Mouse (Mus musculus): ENCODE measurements around the gene Cbln4. TPM values are rescaled to one million over a fixed set of nuclear protein-coding genes. Genes with fewer than 3 reads are reported as not detected.

The Cbln4 gene
- polyA plus RNA-seq, 1 experiment from 2014 or later = not detected

DNA sequence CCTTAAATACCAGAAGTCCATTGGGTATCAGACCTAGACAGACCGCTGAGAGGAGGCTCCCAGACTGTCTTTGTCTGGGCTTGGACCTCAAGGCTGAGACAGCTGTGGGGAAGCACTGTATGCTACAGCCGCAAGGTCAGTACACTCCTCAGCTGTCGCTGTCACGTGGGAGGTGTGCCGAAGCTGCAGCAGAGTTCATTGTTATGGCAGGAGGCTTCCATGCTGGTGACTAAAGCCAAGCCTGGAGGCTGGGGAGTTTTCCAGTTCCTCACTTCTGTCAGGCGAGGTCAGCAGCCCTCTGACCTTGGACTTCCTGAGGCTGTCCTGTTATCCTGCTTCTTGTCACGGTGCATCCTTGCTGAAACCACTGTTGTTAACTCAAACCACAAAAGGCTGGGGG lies 2.7 kb upstream of the Cbln4 start:
- 25% methylated on average over 7 of the region's 7 CpGs for WGBS
- no peak for TF ChIP-seq CTCF (IDR thresholded peaks at IDR 0.05)
- ATAC-seq = no peak
- Histone ChIP-seq H3K9ac (replicated peaks; ENCODE audit: low read depth) (no peak overlapping the region), H3K4me3 (ENCODE audit: low read depth, low read length) (no peak overlapping the region), H3K4me2 (replicated peaks; ENCODE audit: low read depth, low read length) (no peak overlapping the region), H3K9me3 (ENCODE audit: low read length) (no peaks in the 10 kb centered on the region), H3K4me1 (ENCODE audit: insufficient read depth, low read depth, low read length) (no peaks in the 10 kb centered on the region), H3K36me3 (ENCODE audit: insufficient read depth, low read length) (no peaks in the 10 kb centered on the region), H3K27me3 (replicated peaks; ENCODE audit: insufficient read depth, low read length) (peaks cover 18% of the 10 kb centered on the region), H3K27ac (ENCODE audit: low read length) (no peak overlapping the region)
- no peak for DNase-seq (ENCODE audit: low spot score)

DNA sequence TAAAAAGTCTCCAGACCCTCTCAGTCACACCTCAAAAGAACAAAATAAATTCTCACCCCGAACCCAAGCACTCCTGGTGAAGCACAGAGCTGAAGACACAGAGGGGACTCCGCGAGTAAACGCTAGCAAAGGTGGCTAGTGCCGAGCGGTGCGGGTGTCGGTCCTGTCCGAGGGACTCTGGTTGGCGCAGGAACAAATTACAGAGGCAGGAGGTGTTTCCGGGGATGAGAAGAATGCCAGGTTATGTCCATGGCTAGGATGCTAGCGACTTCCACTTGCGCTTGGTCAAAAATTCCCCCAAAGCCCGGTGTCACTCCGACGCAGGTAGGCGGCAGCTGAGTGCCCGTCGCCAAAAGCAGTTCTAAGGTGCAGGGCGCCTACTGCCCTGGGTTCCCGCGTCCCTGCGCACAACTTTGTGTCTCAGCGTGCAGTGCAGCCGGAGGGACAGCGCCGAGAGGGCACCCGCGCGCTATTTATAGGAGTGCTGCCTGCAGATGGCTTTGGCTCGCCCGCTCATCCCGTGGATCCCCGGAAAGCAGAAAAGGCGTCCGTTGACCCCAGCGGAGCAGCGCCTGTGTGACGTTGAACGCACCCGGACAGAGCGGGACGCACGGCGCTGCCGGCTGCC lies 545 bp downstream of the Cbln4 start:
- no peak overlapping the region for H3K27ac ChIP-seq (ENCODE audit: low read length)
- ATAC-seq (no peak), DNase-seq (ENCODE audit: low spot score) (no peak)
- H3K9me3 ChIP-seq (ENCODE audit: low read length) = no peaks in the 10 kb centered on the region
- WGBS = 3% methylated on average over 46 of the region's 46 CpGs
- H3K9ac ChIP-seq (replicated peaks; ENCODE audit: low read depth) = no peak overlapping the region
- no peak overlapping the region for H3K4me3 ChIP-seq (ENCODE audit: low read depth, low read length)
- peaks cover 18% of the 10 kb centered on the region for H3K27me3 ChIP-seq (replicated peaks; ENCODE audit: insufficient read depth, low read length)
- no peaks in the 10 kb centered on the region for H3K36me3 ChIP-seq (ENCODE audit: insufficient read depth, low read length)
- no peak overlapping the region for H3K4me2 ChIP-seq (replicated peaks; ENCODE audit: low read depth, low read length)
- no peaks in the 10 kb centered on the region for H3K4me1 ChIP-seq (ENCODE audit: insufficient read depth, low read depth, low read length)
- TF ChIP-seq EP300 (IDR thresholded peaks at IDR 0.05) (no peak), CTCF (IDR thresholded peaks at IDR 0.05) (no peak)

DNA sequence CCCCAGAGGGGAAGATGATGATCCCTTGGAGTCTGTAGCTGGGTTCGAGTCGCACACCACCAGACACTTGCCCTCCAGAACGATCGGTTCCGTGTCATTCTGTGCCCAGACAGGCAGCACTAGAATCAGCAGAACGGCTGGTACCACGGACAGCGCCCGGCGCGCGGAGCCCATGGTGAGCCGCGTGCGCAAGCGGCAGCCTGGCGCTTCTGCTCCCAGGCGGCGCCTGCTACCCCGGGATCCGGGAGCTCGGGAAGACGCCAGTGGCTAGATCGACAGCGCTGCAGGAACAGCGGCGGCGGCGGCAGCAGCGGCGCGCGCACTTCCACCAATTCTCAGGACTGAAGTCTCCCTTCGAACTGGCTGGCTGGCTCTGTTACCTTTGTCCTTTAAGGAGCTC lies 1.1 kb downstream of the Cbln4 start:
- H3K9me3 ChIP-seq (ENCODE audit: low read length) = no peaks in the 10 kb centered on the region
- TF ChIP-seq EP300 (IDR thresholded peaks at IDR 0.05) = no peak
- TF ChIP-seq CTCF (IDR thresholded peaks at IDR 0.05) = peak; percentile 39
- WGBS = under 1% methylated on average over 33 of the region's 34 CpGs
- H3K27me3 ChIP-seq (replicated peaks; ENCODE audit: insufficient read depth, low read length) = peaks cover 18% of the 10 kb centered on the region
- H3K4me1 ChIP-seq (ENCODE audit: insufficient read depth, low read depth, low read length) = no peaks in the 10 kb centered on the region
- no peak overlapping the region for H3K9ac ChIP-seq (replicated peaks; ENCODE audit: low read depth)
- DNase-seq (ENCODE audit: low spot score) (peak; percentile 87), ATAC-seq (peak; percentile 85)
- H3K27ac ChIP-seq (ENCODE audit: low read length) = no peak overlapping the region
- no peak overlapping the region for H3K4me2 ChIP-seq (replicated peaks; ENCODE audit: low read depth, low read length)
- no peak overlapping the region for H3K4me3 ChIP-seq (ENCODE audit: low read depth, low read length)
- no peaks in the 10 kb centered on the region for H3K36me3 ChIP-seq (ENCODE audit: insufficient read depth, low read length)

DNA sequence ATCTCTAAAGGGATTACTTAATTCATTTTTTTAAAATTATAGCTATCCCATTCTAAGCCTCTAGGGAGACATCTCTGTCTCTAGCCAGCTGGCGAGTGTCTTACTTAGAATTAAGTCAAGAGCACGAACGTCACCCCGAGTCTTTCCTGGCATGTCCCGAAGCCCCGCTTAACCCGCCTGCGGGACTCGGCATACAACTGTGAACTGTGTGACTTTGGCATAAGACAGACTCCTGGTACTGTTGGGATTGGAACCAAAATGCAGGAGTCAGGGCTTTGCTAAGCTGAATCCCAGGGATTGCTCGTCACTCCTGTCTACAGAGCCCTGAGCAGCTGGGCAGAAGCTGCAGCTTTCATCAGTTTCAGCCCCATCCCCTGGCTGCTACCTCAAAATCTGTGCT lies 2.4 kb downstream of the Cbln4 start:
- WGBS = 65% methylated on average over 10 of the region's 10 CpGs
- Histone ChIP-seq H3K9me3 (ENCODE audit: low read length) (no peaks in the 10 kb centered on the region), H3K36me3 (ENCODE audit: insufficient read depth, low read length) (no peaks in the 10 kb centered on the region), H3K4me1 (ENCODE audit: insufficient read depth, low read depth, low read length) (no peaks in the 10 kb centered on the region), H3K27ac (ENCODE audit: low read length) (no peak overlapping the region), H3K9ac (replicated peaks; ENCODE audit: low read depth) (no peak overlapping the region), H3K4me2 (replicated peaks; ENCODE audit: low read depth, low read length) (no peak overlapping the region), H3K4me3 (ENCODE audit: low read depth, low read length) (no peak overlapping the region), H3K27me3 (replicated peaks; ENCODE audit: insufficient read depth, low read length) (peaks cover 18% of the 10 kb centered on the region)
- ATAC-seq (no peak), DNase-seq (ENCODE audit: low spot score) (no peak)
- TF ChIP-seq CTCF (IDR thresholded peaks at IDR 0.05) (no peak), EP300 (IDR thresholded peaks at IDR 0.05) (no peak)

DNA sequence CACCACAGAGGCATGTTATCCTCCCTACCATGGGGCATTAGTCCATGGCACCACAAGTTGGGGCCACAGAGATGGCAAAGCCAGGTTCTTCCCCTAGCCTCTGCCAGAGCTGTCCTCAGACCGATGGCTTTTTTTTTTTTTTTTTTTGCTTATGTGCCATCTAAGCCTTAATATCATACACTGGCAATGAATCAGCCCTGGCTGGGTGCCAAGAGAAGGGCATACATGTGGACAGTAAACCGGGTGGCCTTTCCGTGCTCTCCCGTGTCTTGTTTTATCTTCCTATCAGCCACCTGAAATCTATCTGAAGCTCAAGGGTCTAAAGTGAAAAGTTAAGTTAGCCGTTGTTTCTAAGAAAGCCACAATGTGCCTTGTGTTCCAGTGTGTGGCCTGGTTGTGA lies 3.7 kb downstream of the Cbln4 start:
- Histone ChIP-seq H3K4me2 (replicated peaks; ENCODE audit: low read depth, low read length) (no peak overlapping the region), H3K4me1 (ENCODE audit: insufficient read depth, low read depth, low read length) (no peaks in the 10 kb centered on the region), H3K9ac (replicated peaks; ENCODE audit: low read depth) (no peak overlapping the region), H3K9me3 (ENCODE audit: low read length) (no peaks in the 10 kb centered on the region), H3K4me3 (ENCODE audit: low read depth, low read length) (no peak overlapping the region), H3K27ac (ENCODE audit: low read length) (no peak overlapping the region), H3K36me3 (ENCODE audit: insufficient read depth, low read length) (no peaks in the 10 kb centered on the region), H3K27me3 (replicated peaks; ENCODE audit: insufficient read depth, low read length) (peaks cover 18% of the 10 kb centered on the region)
- DNase-seq (ENCODE audit: low spot score) = no peak
- TF ChIP-seq CTCF (IDR thresholded peaks at IDR 0.05) = no peak
- no peak for ATAC-seq
- WGBS = 67% methylated on average over 5 of the region's 5 CpGs

DNA sequence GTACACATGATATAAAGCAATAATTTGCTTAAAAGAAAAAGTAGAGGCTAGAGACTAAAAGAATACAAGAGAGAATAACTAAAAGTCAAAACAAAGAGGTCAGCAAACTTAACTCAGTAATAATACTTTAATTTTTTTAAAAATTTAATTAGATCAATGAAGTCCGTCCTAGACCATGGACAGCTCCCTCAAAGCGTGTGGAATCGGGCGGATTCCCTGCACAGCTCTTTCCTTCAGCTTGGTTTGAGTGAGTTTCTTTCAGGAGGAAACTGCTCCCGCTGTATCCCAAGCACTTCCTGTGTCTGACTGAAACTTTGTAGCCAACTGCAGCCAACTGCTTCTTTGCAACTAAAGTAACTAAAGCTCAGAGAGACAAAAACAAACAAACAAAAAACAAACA lies 9.0 kb downstream of the Cbln4 start:
- Histone ChIP-seq H3K9ac (replicated peaks; ENCODE audit: low read depth) (no peak overlapping the region), H3K4me1 (ENCODE audit: insufficient read depth, low read depth, low read length) (no peaks in the 10 kb centered on the region), H3K4me3 (ENCODE audit: low read depth, low read length) (no peak overlapping the region), H3K4me2 (replicated peaks; ENCODE audit: low read depth, low read length) (no peak overlapping the region), H3K27me3 (replicated peaks; ENCODE audit: insufficient read depth, low read length) (no peaks in the 10 kb centered on the region), H3K9me3 (ENCODE audit: low read length) (no peaks in the 10 kb centered on the region), H3K36me3 (ENCODE audit: insufficient read depth, low read length) (no peaks in the 10 kb centered on the region), H3K27ac (ENCODE audit: low read length) (no peak overlapping the region)
- DNase-seq (ENCODE audit: low spot score) (no peak), ATAC-seq (no peak)
- TF ChIP-seq CTCF (IDR thresholded peaks at IDR 0.05) = no peak
- TF ChIP-seq EP300 (IDR thresholded peaks at IDR 0.05) = no peak
- 20% methylated on average over 5 of the region's 5 CpGs for WGBS
